Mouse (Mus musculus): ENCODE measurements around the gene Il12rb2. TPM values are rescaled to one million over a fixed set of nuclear protein-coding genes. Genes with fewer than 3 reads are reported as not detected.

Il12rb2 gene
- polyA plus RNA-seq, 1 experiment, result 1.3 TPM

- Histone ChIP-seq H3K4me3 (replicated peaks; ENCODE audit: control insufficient read depth, low read depth, low read length) (no peak overlapping the region), H3K4me1 (ENCODE audit: control insufficient read depth, insufficient read depth, low read length) (no peaks in the 10 kb centered on the region; the same call in 1 of the 2 replicates), H3K27ac (ENCODE audit: control insufficient read depth, insufficient read depth, low read depth, low read length, poor library complexity) (no peak overlapping the region)
- TF ChIP-seq CTCF (IDR thresholded peaks at IDR 0.05; ENCODE audit: control insufficient read depth, insufficient read depth, low read length) (no peak), POLR2A (IDR thresholded peaks at IDR 0.05; ENCODE audit: borderline replicate concordance, control insufficient read depth, low read depth, low read length) (no peak)
These were observed 36.5 kb downstream of the Il12rb2 start for GRCm38 (mm10) chr6:67339494-67339893.

DNA sequence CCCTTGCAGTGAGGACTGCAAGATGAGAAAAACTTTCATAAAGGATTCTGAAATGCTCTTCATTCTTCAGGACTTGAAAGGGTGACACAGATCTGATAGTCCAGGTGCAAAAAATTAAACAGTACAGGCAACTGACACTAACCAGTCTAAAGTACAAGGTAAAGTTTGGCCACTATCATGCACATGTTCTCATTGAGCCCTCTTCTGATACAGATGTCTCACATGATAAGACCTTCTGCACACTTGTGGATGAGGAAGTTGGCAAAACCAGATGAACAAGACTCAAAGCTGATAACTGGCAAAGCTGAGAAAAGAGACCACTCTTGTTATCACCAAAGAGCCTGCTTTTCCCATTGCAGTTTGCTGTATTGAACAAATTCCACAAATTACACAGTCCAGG, 38.0 kb downstream of the Il12rb2 start:
- H3K27ac ChIP-seq (ENCODE audit: control insufficient read depth, insufficient read depth, low read depth, low read length, poor library complexity), result no peak overlapping the region
- no peak overlapping the region for H3K4me3 ChIP-seq (replicated peaks; ENCODE audit: control insufficient read depth, low read depth, low read length)
- H3K4me1 ChIP-seq (ENCODE audit: control insufficient read depth, insufficient read depth, low read length), result no peaks in the 10 kb centered on the region; the same call in 1 of the 2 replicates
- TF ChIP-seq POLR2A (IDR thresholded peaks at IDR 0.05; ENCODE audit: borderline replicate concordance, control insufficient read depth, low read depth, low read length) (no peak), CTCF (IDR thresholded peaks at IDR 0.05; ENCODE audit: control insufficient read depth, insufficient read depth, low read length) (no peak)

DNA sequence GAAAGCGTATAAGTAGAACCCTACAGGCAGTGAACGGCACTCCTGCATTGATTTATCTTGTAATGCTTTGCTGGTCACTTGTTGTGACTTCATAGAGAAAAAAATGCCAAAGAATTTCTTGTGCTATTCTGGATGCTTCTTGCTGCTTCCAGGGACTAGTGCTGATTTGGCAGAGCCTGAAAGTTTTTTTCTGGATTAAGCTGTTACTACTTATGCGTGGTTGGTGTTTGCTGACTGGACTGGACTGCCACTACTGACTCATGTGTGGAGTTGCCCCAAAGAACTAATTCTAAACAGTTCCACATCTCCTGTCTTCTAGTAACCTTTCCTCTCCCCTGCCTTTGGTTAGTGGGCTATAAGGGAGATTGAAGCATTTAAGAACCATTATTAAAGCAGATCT, 52.2 kb downstream of the Il12rb2 start:
- Histone ChIP-seq H3K27ac (ENCODE audit: control insufficient read depth, insufficient read depth, low read depth, low read length, poor library complexity) (no peak overlapping the region), H3K4me1 (ENCODE audit: control insufficient read depth, insufficient read depth, low read length) (no peaks in the 10 kb centered on the region), H3K4me3 (replicated peaks; ENCODE audit: control insufficient read depth, low read depth, low read length) (no peak overlapping the region)
- no peak for TF ChIP-seq CTCF (IDR thresholded peaks at IDR 0.05; ENCODE audit: control insufficient read depth, insufficient read depth, low read length)
- no peak for TF ChIP-seq POLR2A (IDR thresholded peaks at IDR 0.05; ENCODE audit: borderline replicate concordance, control insufficient read depth, low read depth, low read length)
- WGBS, result 78% methylated on average over 3 of the region's 3 CpGs

DNA sequence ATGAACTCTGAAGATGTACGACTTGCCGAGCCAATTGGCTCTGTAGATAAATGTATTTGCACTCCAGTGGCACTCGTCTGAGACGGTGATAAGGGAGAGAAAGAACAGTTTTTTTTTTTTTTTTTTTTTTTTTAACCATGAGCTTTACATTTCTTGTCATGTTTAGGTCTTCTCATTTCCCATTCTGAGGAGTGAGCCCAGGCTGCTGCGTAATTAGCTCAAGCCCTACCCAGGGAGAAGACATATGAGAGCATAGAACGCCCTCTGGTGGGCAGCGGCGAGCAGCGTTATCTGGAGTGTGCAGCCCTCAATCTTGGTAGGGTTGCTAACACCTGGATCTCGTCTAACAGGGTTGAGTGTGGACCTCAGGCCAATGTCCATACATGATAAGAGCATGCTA, 57.5 kb downstream of the Il12rb2 start:
- whole genome bisulfite sequencing, result 31% methylated on average over 10 of the region's 10 CpGs
- H3K4me3 ChIP-seq (replicated peaks; ENCODE audit: control insufficient read depth, low read depth, low read length), result no peak overlapping the region
- no peak for TF ChIP-seq POLR2A (IDR thresholded peaks at IDR 0.05; ENCODE audit: borderline replicate concordance, control insufficient read depth, low read depth, low read length)
- peak; percentile 60 for TF ChIP-seq CTCF (IDR thresholded peaks at IDR 0.05; ENCODE audit: control insufficient read depth, insufficient read depth, low read length)
- no peaks in the 10 kb centered on the region for H3K4me1 ChIP-seq (ENCODE audit: control insufficient read depth, insufficient read depth, low read length)
- H3K27ac ChIP-seq (ENCODE audit: control insufficient read depth, insufficient read depth, low read depth, low read length, poor library complexity), result no peak overlapping the region

GRCm38 (mm10) chr6:67317827-67318338, 58.1 kb downstream of the Il12rb2 start:
- Histone ChIP-seq H3K4me3 (replicated peaks; ENCODE audit: control insufficient read depth, low read depth, low read length) (no peak overlapping the region), H3K27ac (ENCODE audit: control insufficient read depth, insufficient read depth, low read depth, low read length, poor library complexity) (no peak overlapping the region), H3K4me1 (ENCODE audit: control insufficient read depth, insufficient read depth, low read length) (no peaks in the 10 kb centered on the region)
- WGBS, result 68% methylated on average over 8 of the region's 8 CpGs
- no peak for TF ChIP-seq POLR2A (IDR thresholded peaks at IDR 0.05; ENCODE audit: borderline replicate concordance, control insufficient read depth, low read depth, low read length)
- no peak for TF ChIP-seq CTCF (IDR thresholded peaks at IDR 0.05; ENCODE audit: control insufficient read depth, insufficient read depth, low read length)

DNA sequence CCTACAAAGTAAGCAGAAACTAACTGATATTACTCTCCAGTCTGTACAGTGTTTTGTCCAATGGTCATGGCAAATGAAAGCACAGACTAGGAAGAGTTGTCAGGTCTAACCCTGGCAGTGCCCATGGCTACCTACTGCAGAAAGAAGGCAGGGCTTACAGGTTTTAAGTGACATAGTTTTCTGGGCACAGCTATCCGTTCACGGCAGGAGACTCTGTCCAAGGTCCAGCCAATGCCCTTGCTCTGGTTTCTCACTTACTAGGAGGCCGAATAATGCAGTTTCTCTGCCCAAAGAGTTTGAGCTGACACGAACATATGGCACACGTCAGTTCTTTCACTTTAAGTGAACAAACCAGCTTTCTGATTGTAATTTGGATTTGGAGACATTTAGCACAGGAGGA, 58.9 kb downstream of the Il12rb2 start:
- Histone ChIP-seq H3K27ac (ENCODE audit: control insufficient read depth, insufficient read depth, low read depth, low read length, poor library complexity) (no peak overlapping the region), H3K4me3 (replicated peaks; ENCODE audit: control insufficient read depth, low read depth, low read length) (no peak overlapping the region), H3K4me1 (ENCODE audit: control insufficient read depth, insufficient read depth, low read length) (no peaks in the 10 kb centered on the region)
- TF ChIP-seq CTCF (IDR thresholded peaks at IDR 0.05; ENCODE audit: control insufficient read depth, insufficient read depth, low read length) (no peak), POLR2A (IDR thresholded peaks at IDR 0.05; ENCODE audit: borderline replicate concordance, control insufficient read depth, low read depth, low read length) (no peak)
- WGBS, result 74% methylated on average over 5 of the region's 5 CpGs

- H3K4me1 ChIP-seq (ENCODE audit: control insufficient read depth, insufficient read depth, low read length), result no peaks in the 10 kb centered on the region
- H3K27ac ChIP-seq (ENCODE audit: control insufficient read depth, insufficient read depth, low read depth, low read length, poor library complexity), result no peak overlapping the region
- WGBS, result 85% methylated on average over 1 of the region's 1 CpGs
- H3K4me3 ChIP-seq (replicated peaks; ENCODE audit: control insufficient read depth, low read depth, low read length), result no peak overlapping the region
- TF ChIP-seq POLR2A (IDR thresholded peaks at IDR 0.05; ENCODE audit: borderline replicate concordance, control insufficient read depth, low read depth, low read length) (no peak), CTCF (IDR thresholded peaks at IDR 0.05; ENCODE audit: control insufficient read depth, insufficient read depth, low read length) (no peak)
These were observed 61.3 kb downstream of the Il12rb2 start for GRCm38 (mm10) chr6:67314697-67315096.

- WGBS, result 29% methylated on average over 3 of the region's 3 CpGs
- TF ChIP-seq POLR2A (IDR thresholded peaks at IDR 0.05; ENCODE audit: borderline replicate concordance, control insufficient read depth, low read depth, low read length) (no peak), CTCF (IDR thresholded peaks at IDR 0.05; ENCODE audit: control insufficient read depth, insufficient read depth, low read length) (no peak)
- H3K27ac ChIP-seq (ENCODE audit: control insufficient read depth, insufficient read depth, low read depth, low read length, poor library complexity), result no peak overlapping the region
- H3K4me1 ChIP-seq (ENCODE audit: control insufficient read depth, insufficient read depth, low read length), result no peaks in the 10 kb centered on the region
- H3K4me3 ChIP-seq (replicated peaks; ENCODE audit: control insufficient read depth, low read depth, low read length), result no peak overlapping the region
These were observed 66.2 kb downstream of the Il12rb2 start for GRCm38 (mm10) chr6:67309752-67310151.

GRCm38 (mm10) chr6:67308994-67309393, 67.0 kb downstream of the Il12rb2 start:
- TF ChIP-seq CTCF (IDR thresholded peaks at IDR 0.05; ENCODE audit: control insufficient read depth, insufficient read depth, low read length) (no peak), POLR2A (IDR thresholded peaks at IDR 0.05; ENCODE audit: borderline replicate concordance, control insufficient read depth, low read depth, low read length) (no peak)
- WGBS, result 54% methylated on average over 3 of the region's 3 CpGs
- H3K27ac ChIP-seq (ENCODE audit: control insufficient read depth, insufficient read depth, low read depth, low read length, poor library complexity), result no peak overlapping the region
- H3K4me3 ChIP-seq (replicated peaks; ENCODE audit: control insufficient read depth, low read depth, low read length), result no peak overlapping the region
- H3K4me1 ChIP-seq (ENCODE audit: control insufficient read depth, insufficient read depth, low read length), result no peaks in the 10 kb centered on the region

Data from bone marrow, adult 2 months (tissue).